Mouse (Mus musculus): ENCODE data around the gene Stat5a.

- TF ChIP-seq CTCF (IDR thresholded peaks at IDR 0.05; ENCODE audit: low read depth, low read length) (no peak), TAL1 (conservative IDR thresholded peaks at IDR 0.05; ENCODE audit: low read depth, low read length) (no peak)
These were observed 48.0 kb upstream of the Stat5a start for GRCm38 (mm10) chr11:100811132-100811531.

Data from G1E (cell line).